Mouse (Mus musculus) embryo, embryonic 10.5 days (tissue): ENCODE measurements at regions not wholly inside any gene's neighbourhood (a gene's known extent, or its start where the extent isn't known, plus 50 kb on each side); places are given as distances from the start of the nearest gene placed in this dataset.

Source experiments
- DNase-seq: peaks from one replicate; pipeline ENCODE4 v3.0.0-alpha.2; 2015; ENCODE audit warnings: low spot score

DNA sequence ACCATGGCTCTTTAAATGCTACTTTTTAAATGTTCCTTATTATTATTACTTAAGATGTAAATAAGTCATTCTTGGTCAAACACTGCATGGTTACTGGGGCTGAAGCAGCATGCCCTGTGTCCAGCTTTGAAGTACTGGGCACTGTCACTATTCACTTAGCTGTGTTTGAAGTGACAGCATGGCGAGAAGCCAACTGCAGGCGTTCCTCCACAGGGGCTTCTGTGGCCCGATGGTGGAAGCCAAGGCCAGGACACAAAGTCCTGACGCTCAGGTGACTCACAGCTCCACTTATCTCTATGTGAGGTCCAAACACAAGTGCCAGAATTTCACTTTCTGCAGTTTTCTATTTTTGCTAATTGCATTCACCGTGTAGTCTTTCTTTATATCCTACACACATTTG, 65.3 kb downstream of the Cdca7 start:
- no peak for DNase-seq

DNA sequence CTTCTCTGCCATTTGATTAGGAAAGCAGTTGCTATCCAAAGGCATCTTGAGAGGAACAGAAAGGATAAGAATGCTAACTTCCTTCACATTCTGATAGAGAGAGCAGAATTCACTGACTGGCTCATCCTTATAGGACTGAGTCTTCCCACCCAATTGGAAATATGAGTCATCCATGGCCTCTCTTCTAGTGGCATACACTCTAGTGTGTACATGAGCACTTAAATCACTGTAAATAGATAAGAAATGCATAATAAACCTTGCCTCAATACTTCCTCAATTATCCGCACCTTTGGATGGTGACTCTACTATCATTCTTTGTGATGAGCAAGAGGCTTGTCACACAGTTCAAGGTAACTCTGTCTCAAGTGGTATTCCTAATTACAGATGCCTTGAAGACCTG, 69.5 kb downstream of the Cdca7 start:
- DNase-seq: no peak

DNA sequence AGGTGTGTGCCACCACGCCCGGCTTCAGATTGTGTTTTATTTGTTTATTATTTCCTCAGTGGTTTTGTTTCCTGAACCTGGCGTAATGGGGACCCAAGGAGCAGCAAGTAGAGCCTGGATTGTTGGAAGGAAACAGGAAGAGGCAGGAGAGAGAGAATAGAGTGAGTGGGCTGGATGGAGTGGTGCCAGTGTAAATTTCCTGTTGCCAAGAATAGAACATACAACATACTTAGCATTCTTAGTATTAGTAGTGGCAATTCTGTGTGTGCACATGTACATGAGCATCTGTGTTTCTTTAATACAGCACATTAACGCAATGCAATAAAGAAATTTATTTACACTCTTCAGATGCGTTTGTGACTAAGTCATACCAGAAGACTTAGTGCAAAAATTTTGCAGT, 70.5 kb downstream of the Cdca7 start:
- DNase-seq: no peak

DNA sequence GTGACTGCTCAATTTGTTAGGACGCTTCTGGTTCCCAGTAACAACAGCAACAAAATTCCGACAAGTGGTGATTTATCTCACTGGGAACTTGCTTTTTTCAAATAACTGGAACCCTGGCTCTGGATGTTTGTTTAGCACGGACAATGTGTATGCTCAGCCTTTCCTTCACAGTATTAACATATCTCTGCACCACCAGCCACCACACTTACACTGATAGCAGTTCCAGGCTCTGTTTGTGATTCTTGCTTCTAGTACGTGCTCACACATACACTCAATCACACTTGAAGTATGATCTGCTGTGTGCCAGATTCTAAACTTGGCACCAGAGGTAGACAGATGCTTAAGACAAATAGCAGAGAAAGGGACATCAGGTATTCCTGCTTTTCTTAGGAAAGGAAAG, 71.0 kb downstream of the Cdca7 start:
- no peak for DNase-seq

DNA sequence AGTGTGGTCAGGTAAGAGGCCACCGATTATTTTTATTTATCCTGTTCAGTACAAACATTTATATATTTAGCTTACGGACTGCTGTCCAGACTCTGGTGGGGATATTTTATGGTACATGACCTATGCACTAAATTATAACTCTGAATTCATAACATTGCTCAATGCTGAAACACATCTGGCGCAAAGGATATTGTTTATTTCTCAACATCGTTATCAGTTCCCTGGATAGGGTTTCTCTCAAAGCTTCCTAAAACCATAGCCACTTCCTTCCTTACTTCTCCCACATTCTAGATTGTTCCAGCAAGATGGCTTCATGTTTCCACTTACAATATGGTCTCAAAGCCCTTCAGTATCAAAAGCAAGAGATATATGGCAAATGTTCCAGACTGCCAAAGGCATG, 75.3 kb downstream of the Cdca7 start:
- DNase-seq: no peak

DNA sequence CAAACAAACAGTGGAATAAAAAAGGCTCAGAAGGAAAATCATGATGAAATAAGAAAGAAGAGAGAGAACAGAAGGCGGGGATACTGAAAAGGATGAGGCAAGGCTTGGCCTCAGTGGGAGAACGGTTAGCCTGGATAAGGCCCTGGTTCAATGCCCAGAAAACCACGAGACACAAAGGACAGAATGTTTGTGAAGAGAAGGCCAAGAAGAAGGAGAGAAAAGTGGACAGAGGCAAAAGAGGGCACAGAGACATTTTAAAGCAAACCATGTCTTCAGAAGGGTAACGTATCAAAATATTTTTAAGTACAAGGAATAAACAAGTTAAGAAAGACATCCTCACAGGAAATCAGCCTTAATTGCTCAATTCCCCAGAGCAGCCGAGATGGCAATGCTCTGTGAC, 78.6 kb downstream of the Cdca7 start:
- DNase-seq: no peak

DNA sequence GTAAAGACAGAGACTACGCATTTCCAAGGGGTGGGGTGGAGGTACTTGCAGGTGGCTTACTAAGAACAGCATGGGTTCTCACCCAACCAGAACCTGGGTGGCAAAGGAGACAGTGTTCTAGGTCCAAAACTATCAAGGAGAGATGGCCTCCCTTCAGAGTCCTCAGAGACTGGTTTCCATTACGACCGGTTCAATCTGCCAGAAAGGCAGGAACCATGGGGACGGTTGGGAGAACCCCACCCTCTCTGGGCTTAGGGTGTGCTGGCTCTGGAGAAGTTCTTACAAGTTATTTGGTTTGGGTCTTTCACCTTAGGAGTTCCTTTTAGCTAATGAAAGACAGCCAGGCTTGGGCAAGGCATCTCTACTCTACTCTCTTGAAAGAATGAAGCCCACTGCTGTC, 79.2 kb downstream of the Cdca7 start:
- no peak for DNase-seq

DNA sequence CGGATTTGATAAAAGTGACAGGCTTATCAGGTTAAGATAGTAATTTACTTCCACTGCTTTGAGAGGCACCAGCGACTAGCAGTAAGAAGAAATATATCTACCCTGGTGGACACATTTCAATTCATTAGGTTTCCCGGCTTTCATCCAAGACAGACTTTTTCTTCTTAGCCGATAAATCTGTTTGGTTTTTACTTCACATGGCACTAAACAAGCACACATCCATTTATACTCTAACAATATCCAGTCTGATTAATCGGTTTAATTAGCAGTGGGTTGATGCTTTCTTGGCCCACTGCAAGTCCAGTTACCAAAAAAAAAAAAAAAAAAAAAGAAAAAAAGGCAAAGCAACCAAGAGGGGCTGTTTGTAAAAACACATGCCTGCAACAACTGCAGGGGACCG, 79.6 kb downstream of the Cdca7 start:
- no peak for DNase-seq

DNA sequence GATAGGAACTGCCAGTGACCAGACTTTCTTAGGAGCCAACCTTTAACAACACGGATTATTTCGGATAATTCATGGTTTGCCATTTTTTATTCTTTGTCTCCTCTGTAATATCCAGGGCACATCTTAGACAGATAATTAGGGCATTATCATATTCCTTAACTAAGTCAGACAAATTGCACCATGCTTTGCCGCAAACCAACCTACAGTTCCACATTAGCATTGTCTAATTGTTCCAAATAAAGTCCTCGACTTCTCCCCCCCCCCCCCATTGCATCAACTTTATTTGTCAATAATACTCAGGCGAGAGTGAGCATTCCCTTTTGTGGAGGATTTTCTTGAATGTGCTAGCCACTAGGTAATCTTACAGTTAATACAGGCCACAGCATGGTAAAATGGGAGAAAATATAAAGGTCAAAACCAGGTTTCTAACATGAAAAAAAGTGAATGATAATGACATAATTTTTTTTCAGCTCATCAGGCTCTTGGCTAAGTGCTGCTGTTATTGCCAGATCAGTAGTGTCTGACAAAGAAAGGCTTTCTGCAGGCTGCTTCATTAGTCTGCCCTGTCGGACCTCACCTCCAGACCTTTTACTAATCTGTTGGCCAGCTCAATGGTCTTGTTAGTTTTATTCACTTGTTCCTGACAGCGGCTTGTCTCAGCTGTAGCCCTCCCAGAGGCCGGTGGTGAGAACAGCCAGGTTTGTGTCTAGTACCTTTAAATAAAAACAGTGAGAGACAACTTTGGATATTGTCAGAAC, 80.3 kb downstream of the Cdca7 start:
- DNase-seq: peak; percentile 39

DNA sequence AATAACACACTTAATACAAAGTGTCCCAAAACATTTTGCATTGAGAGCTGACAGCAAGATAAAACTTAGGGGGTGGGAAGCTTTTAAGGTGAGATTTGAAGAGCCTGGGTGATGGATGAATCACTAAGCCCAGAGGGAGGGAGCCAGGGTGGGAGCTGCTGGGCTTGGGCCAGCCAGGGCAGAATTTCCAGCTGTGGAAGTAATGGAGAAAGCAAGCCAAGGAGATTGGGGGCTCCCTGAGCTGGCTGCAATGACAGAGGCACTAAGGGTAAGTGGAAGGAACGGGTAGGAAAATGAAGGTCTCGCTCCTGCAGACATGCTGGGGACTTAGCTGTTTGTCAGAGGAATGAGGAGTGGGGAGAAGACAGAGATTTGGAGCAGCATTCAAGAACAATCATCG, 81.2 kb downstream of the Cdca7 start:
- no peak for DNase-seq

DNA sequence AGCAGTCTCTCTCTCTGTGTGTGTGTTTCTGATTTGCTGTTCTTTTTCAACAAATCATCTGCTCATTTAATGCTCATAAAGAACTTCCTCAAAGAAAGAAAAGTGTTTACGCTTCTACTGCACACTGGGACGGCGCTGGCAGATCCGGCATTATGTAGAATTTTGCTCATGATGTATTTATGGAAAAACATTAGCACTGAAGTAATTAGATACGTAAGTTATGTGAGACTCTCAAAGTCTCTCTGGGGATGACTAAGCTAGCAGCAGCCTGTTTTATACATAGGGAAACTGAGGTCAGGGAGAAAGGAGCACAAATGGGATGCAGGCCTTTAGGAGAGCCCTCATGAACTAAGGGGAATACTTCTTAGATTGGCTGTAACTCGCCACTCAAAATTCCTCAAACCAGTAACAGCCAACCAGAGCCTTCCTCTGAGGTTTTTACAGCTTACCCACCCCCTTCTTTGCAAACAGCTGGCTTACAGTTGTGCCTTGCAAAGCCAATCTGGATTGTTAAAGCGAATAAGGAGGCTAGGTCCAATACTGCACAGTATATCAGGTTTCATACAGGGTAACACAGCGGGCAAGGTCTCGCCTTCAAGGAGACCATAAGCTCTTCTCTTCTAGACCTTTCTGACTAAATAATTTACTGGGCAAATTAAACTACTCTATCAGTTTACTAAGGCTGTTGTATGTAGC, 81.8 kb downstream of the Cdca7 start:
- peak; percentile 20 for DNase-seq

DNA sequence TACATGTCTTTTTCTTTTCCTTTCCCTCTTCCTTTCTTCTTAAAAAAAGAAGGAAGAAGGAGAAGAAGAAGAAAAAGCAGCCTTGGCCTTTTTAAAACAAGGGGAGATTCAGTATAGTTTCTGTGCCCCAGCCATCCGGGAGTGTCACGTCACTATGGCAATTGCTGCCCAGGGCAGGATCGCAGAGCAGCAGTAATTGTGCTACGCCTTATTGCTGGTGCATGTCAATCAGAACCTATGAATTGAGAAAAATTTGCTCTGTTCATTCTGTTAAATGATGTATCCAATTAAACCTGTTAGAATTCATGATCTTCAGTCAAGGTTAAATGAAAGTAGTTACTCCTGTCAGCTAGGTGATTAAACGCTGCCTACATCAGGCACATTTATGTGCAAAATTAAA, 85.4 kb downstream of the Cdca7 start:
- no peak for DNase-seq

DNA sequence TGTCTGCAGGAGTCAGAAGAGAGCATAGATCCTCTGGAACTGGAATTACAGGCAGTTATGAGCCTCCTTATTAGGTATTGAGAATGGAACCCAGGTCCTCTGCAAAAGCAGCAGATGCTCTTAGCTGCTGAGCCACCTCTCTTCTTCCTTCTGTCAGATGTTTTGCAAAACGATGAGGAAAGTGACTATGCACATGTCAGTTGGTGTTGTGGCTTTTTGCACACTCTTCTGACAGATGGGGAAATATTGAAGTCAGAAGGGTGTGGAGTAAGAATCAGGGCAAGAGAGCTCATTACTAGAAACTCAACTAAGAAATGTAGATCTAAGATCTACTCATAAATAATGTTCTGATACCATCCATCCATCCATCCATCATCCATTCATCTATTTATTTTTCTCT, 102.4 kb downstream of the Cdca7 start:
- DNase-seq: no peak

DNA sequence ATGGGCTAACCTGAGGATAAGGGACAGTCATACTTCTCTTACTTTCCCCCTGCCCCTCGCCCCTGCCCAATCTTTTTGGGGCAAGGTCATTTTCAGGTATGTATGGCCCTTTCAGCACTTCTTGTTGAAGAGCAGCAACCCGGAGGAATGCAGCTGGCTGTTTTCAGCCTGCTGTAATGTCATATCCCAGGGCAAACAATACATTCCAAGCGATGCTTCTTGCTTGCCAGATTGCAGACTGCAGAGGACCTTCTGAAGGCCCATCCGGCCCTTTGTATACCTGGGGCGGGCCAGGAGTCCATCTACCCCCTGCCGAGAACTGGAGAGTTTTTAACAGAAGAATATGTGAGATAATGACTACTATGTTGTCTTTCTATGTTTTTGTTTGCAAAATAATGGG, 105.2 kb downstream of the Cdca7 start:
- no peak for DNase-seq

DNA sequence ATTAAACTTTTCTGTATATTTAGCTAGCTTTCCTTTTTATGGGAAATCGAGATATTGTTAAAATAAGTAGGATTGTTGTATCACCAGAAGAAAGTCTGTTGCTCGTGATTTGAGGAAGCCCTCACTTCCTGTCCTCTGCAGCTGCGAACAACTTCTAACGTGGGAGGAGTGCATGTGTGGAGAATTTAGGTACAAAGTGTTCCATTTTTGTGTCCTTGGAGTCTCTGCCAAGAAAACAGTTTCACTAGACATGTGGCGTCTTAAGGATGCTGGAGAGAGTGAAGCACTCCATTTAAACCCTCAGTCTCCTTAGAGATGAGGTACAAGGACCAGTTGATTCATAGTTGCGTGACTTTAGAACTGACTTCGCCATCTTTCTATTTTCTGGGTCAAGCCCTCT, 112.9 kb downstream of the Cdca7 start:
- no peak for DNase-seq

DNA sequence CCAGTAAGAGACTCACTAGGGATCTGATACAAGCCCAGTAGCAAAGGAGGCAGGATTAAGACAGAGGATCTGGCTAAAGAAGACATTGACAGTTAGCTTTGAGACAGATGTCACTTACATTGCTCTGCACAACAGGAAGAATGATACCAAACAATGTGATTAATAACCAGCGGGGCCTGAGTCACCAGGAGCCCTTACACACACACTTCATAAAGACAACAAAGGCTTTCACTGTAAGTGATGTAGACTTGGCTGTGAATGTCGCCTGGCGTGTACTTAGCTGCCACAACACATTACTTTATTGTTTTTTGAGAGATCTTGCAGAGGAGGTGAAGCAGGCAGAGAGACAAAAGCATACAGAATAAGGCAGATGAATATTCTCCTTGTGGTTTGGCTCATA, 116.1 kb downstream of the Cdca7 start:
- DNase-seq: no peak

DNA sequence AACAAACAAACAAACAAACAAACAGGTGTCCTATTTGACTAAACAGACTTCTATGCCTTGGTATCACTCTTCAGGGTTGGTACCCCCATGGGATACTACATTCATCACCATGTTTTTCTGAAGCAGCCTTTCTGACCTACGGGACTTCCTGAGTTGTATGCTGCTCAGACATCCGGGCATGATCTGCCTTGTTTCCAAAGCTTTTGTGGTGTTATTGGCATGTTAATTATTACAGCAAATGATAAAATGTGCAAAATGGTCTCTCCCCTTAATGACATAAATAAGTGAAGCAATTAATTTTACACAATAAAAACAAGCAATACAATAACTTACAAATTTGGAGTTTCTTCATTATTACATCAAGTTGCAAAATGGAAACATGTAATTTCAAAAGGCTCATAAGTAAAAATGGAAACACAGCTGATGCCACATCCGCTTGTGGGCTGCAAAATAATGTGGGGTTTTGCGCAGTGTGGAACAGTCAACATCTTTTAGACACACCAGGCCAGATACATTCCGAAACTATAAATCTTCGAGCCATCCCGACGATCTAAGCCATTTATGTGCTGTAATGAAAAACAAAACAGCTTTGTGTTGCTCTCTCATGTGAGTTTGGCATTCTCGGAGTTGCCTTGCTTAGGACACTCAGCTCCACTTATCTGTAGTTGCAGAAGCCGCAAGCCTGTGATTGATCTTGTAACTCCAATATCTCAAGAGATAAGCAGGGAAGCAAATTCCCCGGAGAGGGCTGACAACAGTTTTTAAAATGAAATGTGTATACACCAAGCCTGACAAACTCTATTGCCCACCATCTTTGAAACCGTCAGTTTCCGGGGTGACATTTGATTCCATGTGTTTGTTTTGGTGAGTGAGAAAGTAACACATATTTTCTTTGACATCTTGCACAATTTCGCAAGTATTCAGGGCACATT, 121.3 kb downstream of the Cdca7 start:
- no peak for DNase-seq

DNA sequence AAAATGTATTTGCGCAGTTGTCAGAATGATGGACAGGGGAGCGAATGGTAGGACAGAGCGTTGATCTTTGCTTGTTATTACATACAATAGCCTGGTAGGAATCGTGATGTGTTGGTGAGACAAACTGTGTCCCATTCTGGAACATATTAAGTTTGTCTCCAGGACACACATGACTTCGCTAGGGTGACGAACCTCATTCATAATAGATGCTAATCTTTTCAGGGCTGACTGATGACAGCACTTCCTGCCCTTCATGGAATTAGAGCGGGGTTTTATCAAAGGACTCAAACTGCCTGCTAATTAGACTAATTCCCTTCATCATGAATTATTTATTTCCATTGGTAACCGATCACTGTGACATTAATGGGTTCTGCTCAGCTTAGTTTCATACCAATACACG, 122.0 kb downstream of the Cdca7 start:
- no peak for DNase-seq

DNA sequence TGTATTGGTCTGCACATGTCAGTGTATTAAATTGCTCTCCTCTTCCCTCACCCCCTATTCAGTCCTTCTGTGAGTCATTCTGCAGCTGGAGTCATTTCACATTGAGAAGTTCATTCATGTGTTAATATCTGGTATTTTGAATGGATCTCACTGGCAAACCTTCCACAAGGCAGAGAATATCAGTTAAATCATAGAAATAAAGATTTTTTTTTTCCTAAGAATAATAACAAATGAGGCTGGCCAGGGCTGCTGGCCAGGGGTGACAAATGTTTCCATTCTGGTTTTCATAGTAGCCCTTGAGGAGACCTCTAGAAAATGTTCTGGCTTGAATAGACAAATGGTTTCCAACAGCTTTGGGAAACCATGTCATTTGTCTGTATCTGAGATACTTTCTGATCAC, 124.8 kb downstream of the Cdca7 start:
- DNase-seq: no peak

DNA sequence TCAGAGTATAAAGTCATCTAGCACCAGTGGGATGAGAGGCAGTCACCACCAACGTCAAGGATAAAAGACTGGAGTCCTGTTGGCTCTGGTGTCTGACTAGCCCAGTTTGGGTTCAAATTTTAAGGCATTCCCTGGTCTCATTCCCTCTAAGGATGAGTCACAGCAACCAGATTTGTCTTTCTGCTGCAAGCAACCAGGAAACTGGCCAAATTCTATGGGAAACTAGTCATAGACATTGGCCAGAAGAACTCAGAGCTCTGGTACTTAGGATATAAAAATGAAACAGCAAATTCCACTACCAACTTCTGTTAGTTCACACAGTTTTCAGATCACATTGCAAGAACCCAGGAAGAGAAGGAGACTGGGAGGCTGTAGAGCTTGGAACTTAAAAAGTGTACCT, 126.2 kb downstream of the Cdca7 start:
- DNase-seq: no peak

DNA sequence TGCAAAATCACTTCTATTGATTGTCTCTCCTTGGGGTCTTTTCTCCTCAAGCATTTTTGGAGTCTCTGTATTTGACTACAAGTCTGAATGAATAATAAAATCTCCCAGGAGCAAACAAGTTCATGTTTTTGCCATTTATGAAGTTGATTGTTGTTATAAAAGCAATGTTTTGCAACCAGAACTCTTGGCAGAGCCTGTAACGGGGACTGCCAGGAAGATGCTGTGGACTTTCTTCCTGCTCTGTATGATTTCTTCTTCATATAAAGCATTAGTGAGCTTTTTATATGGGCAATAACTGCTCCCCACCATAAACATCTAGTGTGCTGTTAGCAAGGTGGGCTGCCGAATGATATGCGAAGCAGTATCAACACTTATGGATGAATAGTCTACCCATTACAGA, 136.3 kb downstream of the Cdca7 start:
- no peak for DNase-seq

DNA sequence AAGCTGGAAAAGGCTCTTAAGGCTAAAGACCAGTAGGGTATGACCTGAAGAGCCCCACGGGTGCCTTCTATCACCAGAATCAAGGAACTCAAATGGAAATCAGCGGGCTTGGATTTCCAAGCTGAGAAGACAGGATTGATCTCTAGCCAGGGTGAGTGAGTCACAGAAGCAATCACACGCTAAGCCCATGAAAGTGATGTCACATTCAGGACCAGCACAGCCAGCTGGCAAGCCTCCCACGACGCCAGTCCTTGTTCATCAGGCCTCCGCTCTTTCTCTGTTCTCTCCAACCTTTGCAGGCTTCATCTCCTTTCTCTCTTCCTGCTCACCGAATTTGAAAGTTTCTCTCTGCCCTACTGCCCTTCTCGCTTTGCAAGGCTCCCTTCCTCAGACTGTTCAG, 138.3 kb downstream of the Cdca7 start:
- no peak for DNase-seq

DNA sequence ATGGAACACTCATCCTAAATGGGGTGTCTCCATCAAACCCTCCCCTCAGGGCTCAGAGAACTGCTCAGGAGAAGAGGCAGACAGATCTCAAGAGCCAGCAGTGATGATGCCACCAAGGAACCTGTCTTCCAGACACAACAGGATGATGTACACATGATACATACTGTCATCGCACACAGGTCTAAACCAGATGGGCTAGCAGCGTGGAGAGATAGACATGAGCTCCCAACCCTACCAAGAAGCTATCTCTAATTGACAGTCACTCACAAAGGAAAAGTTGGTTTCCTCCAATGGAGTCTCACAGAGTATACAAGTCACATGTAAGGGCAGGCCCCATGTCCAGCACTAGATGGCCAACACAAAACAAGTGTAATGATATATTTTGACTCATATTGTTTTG, 139.9 kb downstream of the Cdca7 start:
- DNase-seq: no peak
